ENCODE assay signal across 16 mouse cellular contexts in the genomic region with DNA sequence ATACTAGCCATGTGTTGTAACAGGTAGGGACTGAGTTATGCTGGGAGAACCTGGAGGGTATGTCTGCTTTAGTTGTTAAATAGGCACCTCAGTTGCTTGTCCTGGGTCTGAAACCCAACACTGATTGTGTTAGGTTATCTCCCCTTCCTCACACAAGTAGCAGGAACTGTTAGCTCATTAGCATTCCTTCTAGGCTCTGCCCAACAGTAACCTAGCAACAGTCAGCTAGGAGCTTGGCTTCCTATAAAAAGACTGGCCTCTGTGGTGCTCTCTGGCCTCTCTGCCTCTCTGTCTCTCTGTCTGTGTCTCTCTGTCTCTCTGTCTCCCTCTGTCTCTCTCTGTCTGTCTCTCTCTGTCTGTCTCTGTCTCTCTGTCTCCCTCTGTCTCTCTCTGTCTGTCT. TPM values are rescaled to one million over a fixed set of nuclear protein-coding genes. Genes with fewer than 3 reads are reported as not detected.
DNase-seq lines count a peak whose midpoint lies in the region; ATAC-seq lines count a peak whose summit lies in the region.
"Had no signal": no experiment of that assay in that cellular context is flagged by ENCODE, and none has a peak within 500 bp of the region (broad histone marks: within the 10 kb centered on the region; RNA-seq: fewer than 3 reads in every experiment).

No protein-coding gene starts in this region.

- H3K4me1 ChIP-seq in forebrain, embryonic 11.5 days (replicated peaks; ENCODE audit: control insufficient read depth, insufficient read depth, low read length): no peaks in the 10 kb centered on the region
- H3K4me1 ChIP-seq in forebrain, embryonic 10.5 days: no peaks in the 10 kb centered on the region
- no peaks in the 10 kb centered on the region for H3K4me1 ChIP-seq in midbrain, embryonic 11.5 days (ENCODE audit: control insufficient read depth, insufficient read depth, low read length)
- H3K4me1 ChIP-seq in intestine, embryonic 15.5 days (replicated peaks): no peaks in the 10 kb centered on the region
- H3K4me1 ChIP-seq: embryonic facial prominence, embryonic 15.5 days; heart, embryonic 15.5 days had no signal

- H3K4me2 ChIP-seq in forebrain, embryonic 11.5 days (ENCODE audit: low read depth, low read length, severe bottlenecking): no peak overlapping the region
- no peak overlapping the region for H3K4me2 ChIP-seq in midbrain, embryonic 11.5 days
- H3K4me2 ChIP-seq in intestine, embryonic 15.5 days (replicated peaks): no peak overlapping the region
- H3K4me2 ChIP-seq: embryonic facial prominence, embryonic 15.5 days; heart, embryonic 15.5 days had no signal

- no peaks in the 10 kb centered on the region for H3K27me3 ChIP-seq in forebrain, embryonic 11.5 days (ENCODE audit: control insufficient read depth, insufficient read depth, low read length)
- no peaks in the 10 kb centered on the region for H3K27me3 ChIP-seq in forebrain, embryonic 10.5 days (ENCODE audit: poor library complexity, severe bottlenecking)
- no peaks in the 10 kb centered on the region for H3K27me3 ChIP-seq in midbrain, embryonic 11.5 days (ENCODE audit: control insufficient read depth, insufficient read depth, low read length)
- no peaks in the 10 kb centered on the region for H3K27me3 ChIP-seq in intestine, embryonic 15.5 days (replicated peaks)
- H3K27me3 ChIP-seq: embryonic facial prominence, embryonic 15.5 days; heart, embryonic 15.5 days had no signal

- no peaks in the 10 kb centered on the region for H3K9me3 ChIP-seq in forebrain, embryonic 11.5 days (ENCODE audit: control insufficient read depth, low read length)
- H3K9me3 ChIP-seq in forebrain, embryonic 10.5 days: no peaks in the 10 kb centered on the region
- no peaks in the 10 kb centered on the region for H3K9me3 ChIP-seq in midbrain, embryonic 11.5 days (ENCODE audit: control insufficient read depth, low read length)
- H3K9me3 ChIP-seq in intestine, embryonic 15.5 days: no peaks in the 10 kb centered on the region
- H3K9me3 ChIP-seq: embryonic facial prominence, embryonic 15.5 days; heart, embryonic 15.5 days had no signal

- DNase-seq in forebrain, embryonic 11.5 days (ENCODE audit: low spot score): no peak
- DNase-seq in forebrain, embryonic 10.5 days (ENCODE audit: extremely low spot score, low spot score): no peak
- peak; percentile 0 for DNase-seq in forelimb bud, embryonic 11.5 days (ENCODE audit: low read depth, low spot score)
- no peak for DNase-seq in midbrain, embryonic 11.5 days (ENCODE audit: low spot score, missing footprints)
- no peak for DNase-seq in testis, postnatal 10 days (ENCODE audit: low spot score)
- no peak for DNase-seq in left cerebral cortex, adult 9 months (ENCODE audit: low spot score in 2 of 2)
- no peak for DNase-seq in spleen, postnatal 36 days (ENCODE audit: low spot score in 2 of 2)
- DNase-seq: adrenal gland, adult 8-10 months; cerebellum, postnatal 10 days; lung, adult 2 months; right cerebral cortex, adult 18-20 months had no signal

- no peak overlapping the region for H3K9ac ChIP-seq in forebrain, embryonic 11.5 days (ENCODE audit: low read length)
- H3K9ac ChIP-seq in midbrain, embryonic 11.5 days (ENCODE audit: low read length): no peak overlapping the region
- H3K9ac ChIP-seq in intestine, embryonic 15.5 days: no peak overlapping the region
- H3K9ac ChIP-seq: embryonic facial prominence, embryonic 15.5 days; heart, embryonic 15.5 days had no signal

- peak; percentile 67; the same call in 1 of the 2 replicates for ATAC-seq in forebrain, embryonic 11.5 days (replicated peaks; ENCODE audit: low FRiP score)
- peak; percentile 91 for ATAC-seq in midbrain, embryonic 11.5 days (ENCODE audit: low FRiP score)
- no peak for ATAC-seq in intestine, embryonic 15.5 days
- ATAC-seq: inflammation-experienced regulatory T-cells, adult 6 months had no signal

- no peak overlapping the region for H3K4me3 ChIP-seq in forebrain, embryonic 11.5 days (ENCODE audit: low read depth, low read length)
- no peak overlapping the region for H3K4me3 ChIP-seq in forebrain, embryonic 10.5 days
- H3K4me3 ChIP-seq in midbrain, embryonic 11.5 days (ENCODE audit: low read depth, low read length): no peak overlapping the region
- H3K4me3 ChIP-seq in intestine, embryonic 15.5 days (replicated peaks): no peak overlapping the region
- H3K4me3 ChIP-seq: embryonic facial prominence, embryonic 15.5 days; heart, embryonic 15.5 days had no signal

- no peak overlapping the region for H3K27ac ChIP-seq in forebrain, embryonic 11.5 days (ENCODE audit: low read depth, low read length)
- H3K27ac ChIP-seq in forebrain, embryonic 10.5 days: no peak overlapping the region
- no peak overlapping the region for H3K27ac ChIP-seq in midbrain, embryonic 11.5 days (ENCODE audit: low read depth, low read length)
- no peak overlapping the region for H3K27ac ChIP-seq in intestine, embryonic 15.5 days
- H3K27ac ChIP-seq: embryonic facial prominence, embryonic 15.5 days; heart, embryonic 15.5 days; macrophage had no signal

- H3K36me3 ChIP-seq in forebrain, embryonic 11.5 days (ENCODE audit: control insufficient read depth, insufficient read depth, low read length): no peaks in the 10 kb centered on the region
- H3K36me3 ChIP-seq in forebrain, embryonic 10.5 days (replicated peaks): no peaks in the 10 kb centered on the region
- H3K36me3 ChIP-seq in midbrain, embryonic 11.5 days (ENCODE audit: control insufficient read depth, insufficient read depth, low read length): no peaks in the 10 kb centered on the region
- H3K36me3 ChIP-seq in intestine, embryonic 15.5 days: no peaks in the 10 kb centered on the region
- H3K36me3 ChIP-seq: embryonic facial prominence, embryonic 15.5 days; heart, embryonic 15.5 days had no signal

RNA-seq across cellular contexts. Expression of a gene that starts 42.2 kb away (rescaled TPM):
- polyA plus RNA-seq in forebrain, embryonic 11.5 days (2014; fragmentation: Nextera tagmentation; extraction: Ambion mirVana): 12.1 and 14.3 TPM in 2 replicates
- 10.3 and 13.3 TPM in 2 replicates for polyA plus RNA-seq in forebrain, embryonic 10.5 days (2016; fragmentation: Nextera tagmentation; extraction: Ambion mirVana)
- polyA plus RNA-seq in midbrain, embryonic 11.5 days (2014; fragmentation: Nextera tagmentation; extraction: Ambion mirVana): 11.6 and 13.7 TPM in 2 replicates
- 8.8 and 10.6 TPM in 2 replicates for polyA plus RNA-seq in intestine, embryonic 15.5 days (2015; fragmentation: Nextera tagmentation; extraction: Ambion mirVana)
